Mouse (Mus musculus): ENCODE data around the gene Odf3l1.

DNA sequence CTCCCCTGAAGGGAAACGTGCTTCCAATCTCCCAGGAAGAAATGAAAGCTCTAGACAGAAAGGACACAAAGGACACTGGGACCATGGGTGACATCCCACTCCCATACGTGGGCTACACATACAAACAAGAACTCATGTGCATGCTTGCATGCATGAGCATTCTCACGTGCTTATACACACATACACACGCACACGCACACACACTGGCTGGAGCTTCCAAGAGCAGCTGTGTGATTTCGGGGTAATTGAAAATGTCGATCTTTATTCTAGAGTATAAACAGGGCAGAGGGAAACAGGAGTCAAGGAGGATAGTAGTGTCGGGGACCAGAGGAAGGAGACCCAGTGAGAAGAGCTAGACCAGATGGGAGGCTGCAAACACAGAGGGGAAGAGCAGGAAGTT is 19.8 kb downstream of the Odf3l1 start:
- TF ChIP-seq CTCF (IDR thresholded peaks at IDR 0.05; ENCODE audit: control insufficient read depth, insufficient read depth, insufficient replicate concordance, low read depth, low read length), result no peak
- TF ChIP-seq POLR2A (IDR thresholded peaks at IDR 0.05; ENCODE audit: control insufficient read depth, low read depth, low read length), result no peak
